Mouse (Mus musculus) adrenal gland, postnatal 10 days (tissue): Measurements from ENCODE around the gene Crybb3. TPM values are rescaled to one million over a fixed set of nuclear protein-coding genes. Genes with fewer than 3 reads are reported as not detected.
A peak's percentile ranks its signal among the peaks of the same experiment; 100 is the strongest.
"Not testable (repeated sequence)": the region's sequence is repeated elsewhere in the genome, so short reads cannot be mapped to it uniquely, and the experiment has no call there.

ENCODE experiments used
- DNase-seq: peaks from one replicate; pipeline ENCODE4 v3.0.0; 2021; ENCODE audit warnings: mixed read lengths
- long read RNA-seq, 2 experiments: library from polyadenylated mRNA; stranded (forward); transcript quantifications; one replicate each; pipeline ENCODE4 v2.0.0; 2021
- total RNA-seq, 2 experiments: library from RNA; stranded (reverse); gene quantifications; 2 replicates each; pipeline ENCODE4 v1.2.3; 2021

Crybb3 gene
- total RNA-seq, result 1 to 10 TPM; 1.1 to 1.5 TPM
- long read RNA-seq, experiment 1, partial matches to known transcripts, result 1 of 1 reads
- long read RNA-seq, experiment 1, other reads (novel, unspliced or antisense), result 0 of 1 reads
- long read RNA-seq, experiment 2, partial matches to known transcripts, result 1 of 1 reads
- long read RNA-seq, experiment 2, other reads (novel, unspliced or antisense), result 0 of 1 reads

DNA sequence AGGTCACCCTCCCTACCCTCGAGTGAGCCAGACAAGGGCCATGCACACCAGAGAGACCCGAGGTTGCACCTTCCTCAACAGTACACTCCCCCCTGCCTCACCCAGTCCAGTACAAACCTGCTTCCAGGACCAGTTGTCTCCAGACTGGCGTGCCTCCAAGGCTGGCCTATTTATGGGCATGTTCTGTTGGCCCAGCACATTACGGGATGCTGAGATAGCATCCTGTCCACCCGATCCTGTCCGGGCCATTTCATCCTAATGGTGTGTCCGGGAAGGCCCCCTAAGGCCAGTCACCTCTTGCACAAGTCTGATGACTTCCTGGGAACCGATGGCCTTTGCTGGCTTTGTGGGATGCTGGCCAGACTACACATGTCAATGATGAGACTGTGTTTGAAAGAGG, at the start of gene Crybb3:
TSS of gene Crybb3 (minus strand) at position 146 of the 400 bp plus-strand sequence.
- peak; percentile 42 for DNase-seq

DNA sequence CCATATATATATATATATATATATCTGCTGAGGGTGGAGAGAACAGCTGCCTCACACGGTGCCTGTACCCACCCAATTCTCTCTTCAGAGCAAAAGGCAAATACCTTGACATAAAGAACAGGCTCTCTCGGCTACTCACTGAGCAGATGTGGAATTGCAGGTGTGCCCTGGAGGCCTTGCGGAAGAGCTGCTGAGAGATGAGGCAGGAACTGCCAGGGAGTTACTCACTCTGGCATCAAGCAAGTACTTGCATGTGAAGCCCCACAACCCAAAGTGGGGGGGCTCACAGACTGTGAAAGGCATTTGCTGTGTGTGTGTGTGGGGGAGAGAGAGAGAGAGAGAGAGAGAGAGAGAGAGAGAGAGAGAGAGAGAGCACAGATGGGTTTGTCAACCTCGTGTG, 47.0 kb upstream of the Crybb3 start:
- no peak for DNase-seq

DNA sequence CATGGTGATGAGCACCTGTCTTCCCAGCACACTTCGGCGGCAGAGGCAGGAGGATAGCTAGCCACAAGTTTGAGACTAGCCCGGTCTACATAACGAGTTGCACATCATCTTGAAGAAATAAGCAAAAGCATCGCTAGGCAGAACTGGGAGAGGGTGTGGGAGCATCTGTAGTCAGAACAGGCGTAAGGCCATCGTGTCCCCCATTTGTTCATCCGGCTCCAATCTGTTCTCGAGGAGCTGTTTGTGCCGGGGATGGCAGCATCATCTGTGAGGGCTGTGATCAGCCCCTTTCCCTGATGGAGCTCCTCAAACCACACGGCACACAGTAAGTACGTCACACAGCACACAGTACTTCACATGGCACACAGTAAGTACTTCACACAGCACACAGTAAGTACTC, 45.1 kb upstream of the Crybb3 start:
- DNase-seq, result no peak

DNA sequence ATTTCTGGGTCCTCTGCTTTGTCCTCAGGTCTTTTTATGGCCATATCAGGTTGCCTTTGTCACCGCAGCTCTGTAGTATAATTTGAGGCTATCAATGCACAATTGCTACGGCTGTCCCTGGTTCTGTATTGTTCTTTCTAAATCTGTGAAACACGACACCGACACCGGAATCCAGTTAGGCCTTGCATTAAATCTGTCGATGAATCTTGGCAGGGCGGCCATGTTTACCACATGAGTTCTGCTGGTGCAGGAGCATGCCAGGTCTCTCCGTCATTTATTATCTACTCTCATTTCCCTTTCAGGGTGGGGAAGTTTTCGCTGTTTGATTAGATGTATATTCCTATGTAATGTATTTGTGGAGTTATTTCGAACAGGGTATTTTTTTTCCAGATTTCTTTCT, 42.3 kb upstream of the Crybb3 start:
- no peak for DNase-seq

DNA sequence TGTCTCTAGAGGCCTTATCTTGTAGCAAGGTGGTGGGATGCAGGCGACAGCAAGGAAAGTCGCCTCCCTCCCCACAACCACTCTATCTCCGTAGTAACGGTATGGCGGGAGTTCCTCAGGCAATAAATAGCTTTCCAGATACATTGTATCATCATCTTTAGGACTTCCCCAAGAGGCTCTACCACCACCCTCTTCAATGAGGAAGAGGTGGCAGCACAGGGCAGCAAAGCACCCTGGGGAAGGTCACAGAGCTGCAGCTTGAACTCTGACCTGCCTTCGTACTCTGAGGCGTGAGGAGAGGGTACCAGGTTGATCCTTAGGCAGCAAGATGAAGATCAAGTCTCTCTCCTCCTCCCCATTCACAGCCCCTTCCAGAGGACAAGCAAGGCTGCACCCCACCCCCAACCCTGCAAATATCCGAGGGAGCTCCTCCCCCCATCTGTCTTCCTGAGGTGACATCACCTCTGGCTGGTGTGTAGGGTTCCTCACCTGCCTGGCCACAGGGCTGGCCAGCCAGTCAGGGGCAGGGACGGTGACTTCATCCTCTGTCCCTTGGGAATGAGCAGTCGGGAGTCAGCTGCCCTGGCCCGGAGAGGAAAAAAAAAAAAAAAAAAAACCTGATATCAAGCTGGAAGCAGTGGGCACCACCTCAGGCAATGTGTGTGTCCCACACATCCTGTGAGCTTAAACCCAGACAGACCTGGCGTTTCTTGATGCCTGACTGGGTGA, 41.1 kb upstream of the Crybb3 start:
- DNase-seq, result no peak

DNA sequence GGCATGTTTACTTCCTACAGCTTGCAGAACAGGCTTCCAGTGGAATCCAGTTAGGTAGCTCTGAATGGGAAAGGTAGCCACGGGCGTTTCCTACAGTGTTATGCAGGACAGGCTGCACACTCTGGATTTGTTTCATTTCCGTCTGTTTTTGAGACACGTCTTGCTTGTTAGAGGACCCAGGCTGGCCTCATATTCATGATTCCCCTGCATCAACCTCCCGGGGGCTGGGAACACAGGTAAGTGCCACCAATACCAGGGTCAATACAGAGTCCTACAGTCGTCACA, 40.1 kb upstream of the Crybb3 start:
- no peak for DNase-seq

DNA sequence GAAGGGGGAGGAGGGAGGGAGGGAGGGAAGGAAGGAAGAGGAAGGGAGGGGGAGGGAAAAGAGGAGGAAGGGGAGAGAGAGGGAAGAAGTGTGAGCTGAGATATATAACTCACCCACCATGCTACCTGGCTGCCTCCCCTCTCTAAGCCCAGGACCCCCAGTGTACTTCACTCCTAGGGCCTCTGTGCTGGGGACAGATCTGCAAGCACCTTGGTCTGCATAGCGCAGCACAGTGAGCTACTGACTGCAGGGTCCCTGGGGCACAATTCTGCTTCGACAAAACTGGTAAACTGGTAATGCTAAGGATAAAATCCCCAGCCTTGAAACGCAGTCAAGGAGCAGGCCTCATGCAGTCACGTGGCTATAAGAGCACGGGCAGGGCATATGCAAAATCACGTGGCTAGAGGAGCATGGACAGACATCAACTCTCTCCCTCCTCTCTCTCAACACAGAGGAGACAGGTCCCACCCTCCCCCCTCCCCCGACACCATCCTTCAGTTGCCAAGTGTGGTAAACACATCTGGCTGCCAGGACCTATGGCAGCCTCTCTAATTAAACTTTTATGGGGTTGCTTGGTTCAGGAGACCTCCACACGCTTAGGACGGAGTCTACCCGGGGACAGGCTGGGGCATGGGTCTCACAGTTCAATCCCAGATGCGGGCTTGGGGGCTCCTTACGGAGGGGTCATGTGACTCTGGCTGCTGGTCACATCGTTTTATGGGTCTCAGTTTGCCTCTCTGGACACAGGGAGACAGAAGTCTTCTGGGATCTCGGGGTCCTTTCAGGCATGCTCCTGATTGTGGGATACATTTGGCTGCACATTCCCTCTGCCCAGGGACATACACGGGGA, 39.6 kb upstream of the Crybb3 start:
- no peak for DNase-seq

DNA sequence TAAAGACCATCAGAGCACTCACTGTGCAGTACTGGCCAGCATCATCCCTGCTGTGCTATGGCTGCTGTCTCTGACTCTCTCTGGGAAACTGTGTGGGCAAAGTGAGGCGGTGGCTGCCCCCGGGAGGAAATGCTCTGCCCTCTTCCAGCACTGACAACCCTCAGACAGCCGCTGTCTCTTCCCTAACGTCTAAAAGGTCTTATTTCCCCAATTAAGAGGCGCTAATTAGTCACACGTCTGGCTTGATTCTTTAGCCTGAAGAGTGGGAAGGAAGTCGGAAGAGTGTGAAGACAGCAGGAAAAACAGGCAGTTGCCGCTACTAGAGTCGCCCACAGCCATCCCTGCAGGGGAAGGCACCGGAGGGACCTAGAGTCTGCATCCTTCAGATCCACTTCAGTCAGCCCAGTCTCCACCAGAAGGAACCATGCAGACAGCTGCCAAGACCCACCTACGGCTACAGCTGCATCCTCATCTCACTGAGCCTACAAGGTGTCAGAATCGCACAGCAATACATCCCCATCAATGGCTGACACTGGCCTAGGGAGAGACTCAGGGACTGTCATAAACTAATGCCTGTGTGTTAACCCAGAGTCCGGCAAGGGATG, 38.6 kb upstream of the Crybb3 start:
- no peak for DNase-seq

DNA sequence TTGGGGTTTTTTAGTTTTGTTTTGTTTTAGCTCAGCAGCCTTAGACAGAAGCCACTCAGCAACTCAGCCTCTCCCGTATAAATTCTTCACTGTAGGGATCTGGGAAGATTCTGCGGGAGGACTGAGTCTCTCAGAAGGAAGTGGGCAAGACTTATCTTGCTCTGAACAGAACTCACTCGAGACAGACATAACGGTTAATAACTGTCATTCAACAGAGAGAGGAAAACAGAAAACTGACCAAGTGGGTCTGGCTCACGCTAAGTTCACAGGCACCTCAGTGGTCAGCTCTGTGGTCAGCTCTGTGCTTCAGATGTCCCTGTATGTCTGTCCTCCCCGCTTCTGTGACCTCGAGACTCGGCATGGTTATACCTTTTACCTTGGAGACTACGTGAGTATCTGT, 37.9 kb upstream of the Crybb3 start:
- no peak for DNase-seq

DNA sequence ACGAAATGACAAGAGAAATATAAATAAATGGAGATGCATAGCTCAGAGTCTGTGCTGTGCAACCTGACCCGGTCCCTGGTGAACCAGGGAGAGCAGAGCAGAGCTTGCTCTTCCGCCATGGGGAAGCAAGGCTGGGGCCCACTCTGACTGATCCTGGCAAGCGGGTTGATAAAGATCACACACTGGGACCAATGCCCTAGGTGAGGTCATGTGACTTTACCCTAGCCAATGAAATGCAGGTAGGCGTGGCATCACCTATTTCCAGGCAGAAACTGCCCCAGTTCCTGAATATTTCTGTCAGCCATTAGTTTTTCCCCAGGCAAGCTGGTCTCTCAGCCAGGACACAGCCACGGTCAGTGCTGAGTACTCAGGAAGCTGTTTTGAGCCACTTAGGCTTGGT, 37.3 kb upstream of the Crybb3 start:
- DNase-seq, result peak; percentile 44

DNA sequence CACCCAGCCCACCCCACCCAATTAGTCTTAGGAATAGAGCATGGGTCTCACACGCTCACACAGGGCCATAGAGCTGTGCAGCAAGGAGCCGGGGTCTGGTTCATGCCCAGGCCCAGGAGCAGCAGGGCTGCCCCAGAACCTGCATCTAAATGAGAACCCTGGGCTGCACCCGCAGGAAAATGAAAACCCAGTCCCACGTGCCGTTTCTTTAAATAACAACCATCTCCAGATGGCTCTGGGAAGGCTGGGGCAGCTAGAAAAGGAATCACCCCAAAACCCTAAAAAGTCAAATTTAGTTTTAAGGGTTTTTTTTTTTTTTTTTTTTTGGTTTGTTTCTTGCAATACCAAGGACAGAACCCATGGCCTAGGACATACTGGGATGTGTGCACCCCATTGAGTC, 36.0 kb upstream of the Crybb3 start:
- no peak for DNase-seq

DNA sequence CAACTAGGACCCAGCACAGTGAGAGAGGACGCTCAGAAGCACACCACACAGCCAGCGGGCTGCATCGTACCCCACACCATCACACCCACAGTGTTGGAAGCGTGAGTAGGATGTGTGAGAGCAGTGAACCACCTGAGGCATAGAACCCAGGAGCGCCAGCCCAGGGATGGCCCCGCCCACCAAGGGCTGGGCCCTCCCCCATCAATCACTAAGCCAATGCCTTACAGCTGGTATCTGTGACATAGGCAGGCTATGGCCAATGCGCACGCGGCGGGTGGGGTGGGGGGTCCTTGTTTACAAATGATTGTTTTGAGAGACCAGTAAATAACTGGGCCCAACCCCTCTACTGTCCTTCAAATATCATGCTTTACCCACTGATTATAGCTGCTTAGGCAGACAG, 34.5 kb upstream of the Crybb3 start:
- DNase-seq, result no peak

DNA sequence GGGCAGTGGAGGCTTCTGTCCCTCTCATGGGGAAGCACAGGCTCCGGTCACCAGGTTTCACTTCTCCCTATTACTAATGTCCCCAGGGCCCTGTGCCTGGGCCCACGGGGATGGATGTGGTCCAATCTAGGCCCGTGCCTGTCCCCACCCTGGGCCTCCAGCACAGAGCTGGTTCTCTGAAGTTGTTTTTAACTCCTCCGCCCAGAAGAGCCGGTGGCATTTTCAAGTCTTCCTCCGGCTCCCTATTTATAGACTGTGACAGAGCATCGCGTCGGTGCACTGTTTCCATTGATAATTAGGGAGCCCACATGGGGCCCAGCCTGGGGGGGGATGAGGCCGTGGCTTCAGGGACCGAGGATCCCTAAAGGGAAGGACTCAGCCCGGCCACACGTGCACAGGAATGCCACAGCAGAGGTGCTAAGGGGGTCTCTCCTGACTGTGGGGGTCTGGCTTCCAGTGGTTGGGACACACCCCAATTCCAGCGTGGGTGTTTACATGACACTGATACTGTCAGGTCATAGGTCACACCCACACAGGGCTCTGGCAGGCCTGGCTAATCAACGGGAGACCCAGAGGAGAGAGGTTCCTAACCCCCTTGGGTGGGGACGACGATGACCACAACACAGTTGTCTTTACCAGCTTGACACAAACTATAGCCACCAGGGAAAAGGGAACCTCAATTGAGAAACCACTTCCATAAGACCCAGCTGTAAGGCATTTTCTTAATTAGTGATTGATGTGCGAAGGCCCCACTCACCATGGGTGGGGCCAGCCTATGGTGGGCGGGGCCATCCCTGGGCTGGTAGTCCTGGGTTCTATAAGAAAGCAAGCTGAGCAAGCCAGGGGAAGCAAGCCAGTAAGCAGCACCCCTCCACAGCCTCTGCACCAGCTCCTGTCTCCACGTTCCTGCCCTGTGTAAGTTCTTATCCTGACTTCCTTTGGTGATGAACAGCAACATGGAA, 33.2 kb upstream of the Crybb3 start:
- no peak for DNase-seq

DNA sequence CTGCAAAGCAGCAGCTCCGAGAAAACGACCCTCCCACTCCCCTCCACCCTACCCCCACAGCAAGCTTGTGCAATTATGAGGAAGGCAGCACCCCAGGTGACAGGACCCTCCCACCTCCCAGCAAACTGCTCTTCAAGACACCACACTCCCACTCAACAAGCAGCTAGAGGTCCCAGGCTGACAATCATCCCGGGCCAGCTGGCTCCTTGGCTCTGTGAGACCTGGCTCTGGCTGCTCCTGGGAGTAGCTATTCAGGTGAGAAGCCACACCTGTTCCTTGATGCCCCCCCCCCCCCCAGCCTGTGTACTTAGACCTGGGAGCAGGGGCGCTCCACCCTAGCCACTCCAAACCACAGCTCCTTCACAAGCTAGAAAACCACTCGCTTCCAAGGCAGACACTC, 31.7 kb upstream of the Crybb3 start:
- no peak for DNase-seq

DNA sequence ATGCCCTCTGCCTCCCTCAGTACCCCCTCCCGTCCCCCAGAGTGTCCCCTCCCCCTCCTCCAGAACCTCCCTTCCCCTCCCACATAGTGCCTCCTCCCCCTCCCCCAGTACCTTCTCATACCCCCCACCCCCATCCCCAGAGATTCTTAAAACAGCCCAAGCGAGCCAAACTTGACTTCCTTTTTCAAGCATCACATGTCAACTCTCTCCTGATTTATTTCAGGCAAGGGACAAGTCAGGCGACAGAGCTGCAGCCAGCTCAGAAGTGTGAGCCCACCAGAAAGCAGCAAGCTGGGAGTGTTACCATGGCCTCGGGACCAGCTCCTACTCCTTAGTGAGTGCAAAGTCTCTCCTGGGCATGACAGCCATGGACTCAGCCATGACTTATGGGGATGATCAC, 30.0 kb upstream of the Crybb3 start:
- DNase-seq, result no peak

DNA sequence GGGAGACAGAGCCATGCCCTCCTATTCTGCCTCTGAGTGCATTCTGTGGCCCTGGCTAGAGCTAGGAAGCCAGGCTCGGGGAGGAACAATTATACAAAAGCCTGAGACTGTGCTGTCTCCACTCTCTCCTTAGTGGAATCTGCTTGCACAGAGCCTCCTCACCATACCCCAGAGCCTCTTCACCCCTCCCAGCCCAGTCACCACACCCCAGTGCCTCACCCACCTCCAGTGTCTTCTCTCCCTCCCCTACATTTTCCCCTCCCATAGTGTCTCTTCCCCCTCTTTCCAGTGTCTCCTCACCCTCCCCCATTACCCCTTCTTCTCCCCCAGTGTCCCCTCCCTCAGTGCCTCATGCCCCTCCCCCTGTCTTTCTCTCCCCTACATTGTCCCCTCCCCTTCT, 29.5 kb upstream of the Crybb3 start:
- DNase-seq, result no peak

DNA sequence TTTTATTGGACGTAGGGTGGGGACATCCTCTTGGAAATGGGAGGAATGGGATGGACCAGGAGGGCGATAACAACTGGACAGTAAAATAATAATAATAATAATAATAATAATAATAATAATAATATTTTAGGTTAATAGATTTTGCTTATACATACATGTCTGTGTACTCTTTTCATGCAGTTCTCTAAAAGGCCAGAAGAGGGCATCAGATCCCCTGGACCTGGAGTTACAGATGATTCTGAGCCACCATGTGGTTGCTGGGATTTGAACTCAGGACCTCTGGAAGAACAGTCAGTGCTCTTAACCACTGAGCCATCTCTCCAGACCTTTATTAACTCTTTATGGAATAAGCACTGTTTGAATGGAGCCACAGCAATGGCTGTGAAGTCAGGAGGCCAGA, 28.3 kb upstream of the Crybb3 start:
- not testable (repeated sequence) for DNase-seq

DNA sequence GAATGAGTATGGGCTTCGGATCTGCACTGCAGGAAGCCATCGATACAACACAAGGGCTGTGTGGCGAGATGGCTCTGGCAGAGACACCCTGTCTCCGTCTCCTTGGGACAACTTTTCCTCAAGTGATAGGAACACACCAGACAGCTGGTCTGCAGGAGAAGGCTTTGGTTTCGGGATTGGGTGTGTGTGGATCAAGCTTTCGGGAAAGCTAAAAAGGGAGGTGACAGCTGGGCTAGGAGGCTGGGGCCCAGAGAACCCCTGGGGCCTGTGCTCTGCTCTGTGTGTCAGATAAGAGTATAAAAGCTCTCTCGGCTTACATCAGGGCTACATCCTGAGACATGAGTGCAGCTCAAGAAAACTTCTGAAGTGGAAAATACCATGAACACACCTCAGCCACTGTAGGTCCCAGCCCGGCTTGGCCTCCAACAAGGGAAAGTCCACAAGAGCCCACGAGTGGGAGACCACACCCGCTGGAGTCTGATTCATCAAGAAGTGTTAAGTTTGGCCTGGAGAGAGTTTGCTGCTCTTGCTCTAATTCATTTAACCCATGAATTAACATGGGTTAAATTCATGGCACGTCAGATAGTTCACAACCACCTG, 26.9 kb upstream of the Crybb3 start:
- no peak for DNase-seq

DNA sequence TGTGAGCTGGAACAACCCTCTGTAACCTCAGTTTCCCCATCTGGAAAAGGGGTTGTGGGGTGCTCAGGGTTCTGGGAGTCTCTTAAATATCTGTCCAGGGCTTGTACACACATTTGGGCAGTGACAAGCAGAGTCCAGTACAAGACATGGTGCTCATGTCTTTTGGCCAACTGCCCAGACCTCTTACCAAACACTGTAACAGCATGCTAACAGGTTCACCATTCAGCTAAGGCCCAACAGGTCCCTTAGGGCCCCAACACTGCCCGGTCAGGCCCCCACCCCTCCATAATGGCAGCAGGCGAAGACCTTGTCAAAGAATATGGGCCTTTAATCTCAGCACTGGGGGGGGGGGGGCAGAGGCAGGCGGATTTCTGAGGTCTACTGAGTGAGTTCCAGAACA, 26.3 kb upstream of the Crybb3 start:
- DNase-seq, result peak; percentile 69

DNA sequence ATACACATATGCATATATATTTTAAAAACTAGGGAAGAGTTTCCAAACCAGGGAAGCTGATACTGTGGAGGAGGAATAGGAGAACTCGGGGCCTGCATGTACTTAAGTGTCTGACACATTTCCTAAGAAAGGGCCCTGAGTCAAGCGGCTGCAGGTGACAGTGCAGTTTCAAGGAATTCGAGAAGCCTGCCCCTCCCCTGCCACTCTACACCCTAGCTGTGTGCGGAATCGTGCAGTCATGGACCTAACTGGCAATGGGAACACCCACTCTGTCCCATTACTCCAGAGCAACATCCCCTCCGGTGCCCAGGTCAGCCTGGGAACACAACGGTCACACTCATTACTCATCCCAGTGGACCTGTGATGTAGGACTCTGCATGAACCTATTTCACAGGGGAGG, 25.2 kb upstream of the Crybb3 start:
- DNase-seq, result no peak

DNA sequence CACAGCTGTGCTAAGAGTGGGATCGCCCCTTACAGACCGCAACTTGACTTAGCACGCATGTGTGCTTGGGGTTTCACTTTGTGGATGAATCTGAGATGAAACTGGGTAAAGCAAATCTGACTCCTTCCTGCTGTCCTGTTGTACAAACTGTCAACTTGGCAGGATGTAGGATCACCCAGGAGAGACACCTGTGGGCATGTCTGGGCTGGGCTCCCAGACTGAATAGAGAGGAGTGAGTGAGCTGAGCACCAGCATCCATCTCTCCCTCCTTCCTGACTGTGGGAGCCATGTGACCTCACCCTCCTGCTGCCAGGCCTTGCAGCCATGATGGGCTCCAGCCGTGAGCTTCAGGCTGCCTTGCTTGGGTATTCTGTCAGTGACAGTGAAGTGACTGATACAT, 24.1 kb upstream of the Crybb3 start:
- DNase-seq, result no peak

DNA sequence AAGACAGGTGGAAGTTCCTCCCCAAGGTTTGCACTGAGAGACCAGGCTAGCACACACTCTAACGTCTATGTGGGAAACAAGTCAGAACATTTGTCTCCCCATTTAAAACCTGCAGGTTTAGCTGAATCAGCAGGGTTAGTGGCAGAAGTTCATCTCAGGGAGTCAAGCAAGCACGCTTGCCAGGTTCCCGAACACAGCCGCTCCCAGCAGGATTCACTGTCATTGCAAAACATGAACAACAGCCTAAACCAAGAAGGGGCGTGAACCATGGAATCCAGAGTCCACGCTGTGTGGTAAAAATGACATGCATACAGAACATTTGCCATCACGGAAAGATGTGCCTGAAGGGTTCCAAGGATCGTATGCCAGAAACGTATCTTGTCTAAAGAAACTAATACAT, 23.7 kb upstream of the Crybb3 start:
- DNase-seq, result peak; percentile 31
